Mouse (Mus musculus) spleen, adult 18-20 months (tissue): ENCODE results near the gene Nudcd2.
A peak's percentile ranks its signal among the peaks of the same experiment; 100 is the strongest.
"Not testable (repeated sequence)": the region's sequence is repeated elsewhere in the genome, so short reads cannot be mapped to it uniquely, and the experiment has no call there.

Experiments
- DNase-seq, 2 experiments: peaks; one replicate each; pipeline ENCODE4 v3.0.0; 2022; ENCODE audit warnings: mixed read lengths in 2 of 2

The Nudcd2 gene

GRCm38 (mm10) chr11:40733339-40734174 lies at the start of gene Nudcd2, which contains the start of gene Hmmr:
Gene Nudcd2, plus strand, starts transcription at chr11:40733667.
Gene Hmmr, minus strand, starts transcription at chr11:40733422.
- peak; percentile 81 to 85 for DNase-seq

GRCm38 (mm10) chr11:40690444-40691127 lies 42.9 kb upstream of the Nudcd2 start:
- no peak for DNase-seq

DNA sequence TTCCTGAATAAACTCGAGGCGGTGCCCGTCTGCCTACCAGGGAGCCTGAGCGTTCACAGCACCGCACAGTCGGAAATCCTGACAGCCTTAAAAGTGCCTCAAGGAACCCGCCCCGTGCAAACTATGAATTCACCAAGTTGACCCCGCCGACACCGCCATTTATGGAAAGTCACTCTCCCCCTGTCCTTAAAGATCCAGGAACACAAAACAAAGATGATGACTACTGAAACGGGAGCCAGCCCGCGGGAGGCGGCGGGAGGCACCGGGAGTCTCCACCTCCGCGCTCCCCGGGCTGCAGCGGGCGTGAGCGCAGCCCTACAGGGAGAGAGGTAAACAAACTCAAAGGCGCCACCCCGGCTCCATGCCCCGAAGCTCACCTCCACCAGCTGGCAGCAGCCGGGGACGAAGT lies 41.4 kb upstream of the Nudcd2 start:
- no peak for DNase-seq

GRCm38 (mm10) chr11:40692511-40693365 lies 40.7 kb upstream of the Nudcd2 start:
- peak; percentile 88 to 90 for DNase-seq

- peak; percentile 17 to 44 for DNase-seq
Measured at GRCm38 (mm10) chr11:40693366-40693951, 40.0 kb upstream of the Nudcd2 start.

DNA sequence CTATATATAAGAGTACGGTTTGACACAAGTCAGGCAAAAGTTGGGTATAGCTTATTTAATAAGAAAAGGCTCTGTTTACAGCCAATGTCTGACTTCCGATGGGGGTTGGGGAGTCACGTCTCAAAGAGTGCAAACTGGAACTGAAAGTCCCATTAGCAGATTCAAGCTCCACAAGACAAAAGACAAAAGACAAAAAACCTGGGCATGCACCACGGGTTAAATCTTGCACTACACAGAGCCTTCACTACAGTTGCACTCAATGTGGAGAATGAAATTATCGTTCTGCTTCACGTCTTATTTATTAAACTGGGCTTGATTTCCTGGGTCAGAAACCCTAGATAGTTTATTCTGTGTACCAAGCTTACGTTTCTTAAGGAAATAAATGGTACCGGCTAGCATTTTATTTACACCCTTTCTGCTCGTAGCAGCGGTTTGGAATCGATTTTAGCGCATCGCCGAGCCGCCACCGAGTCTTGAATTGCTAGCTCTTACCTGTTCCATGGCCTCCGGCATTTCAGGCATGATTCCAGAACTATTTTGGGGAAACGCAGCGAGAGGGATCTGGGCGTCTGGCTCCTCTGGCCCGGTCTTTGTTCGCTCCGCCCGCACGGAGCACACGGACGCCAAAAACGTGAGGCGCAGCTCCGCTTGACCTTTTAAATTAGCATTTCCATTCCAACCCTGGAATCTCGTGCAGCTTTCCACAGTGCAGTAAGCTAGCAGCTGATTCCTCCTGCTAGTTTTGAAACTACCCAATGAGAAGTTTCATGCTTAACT lies 39.0 kb upstream of the Nudcd2 start:
- DNase-seq = peak; percentile 19 to 54

DNA sequence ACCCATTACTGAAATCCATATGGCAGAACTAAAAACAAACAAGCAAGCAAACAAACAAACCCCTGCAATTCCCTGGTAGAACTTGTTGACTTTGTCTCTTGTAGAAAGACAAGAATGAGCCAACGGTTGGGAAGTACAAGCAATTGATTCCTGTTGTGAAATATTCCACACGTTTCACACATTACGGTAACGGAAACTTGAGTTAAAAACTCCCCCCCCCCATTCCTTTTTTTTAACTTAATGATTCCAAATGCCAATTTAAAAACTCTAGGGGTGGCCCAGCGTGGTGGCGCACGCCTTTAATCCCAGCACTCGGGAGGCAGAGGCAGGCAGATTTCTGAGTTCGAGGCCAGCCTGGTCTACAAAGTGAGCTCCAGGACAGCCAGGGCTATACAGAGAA lies 38.4 kb upstream of the Nudcd2 start, which contains the start of gene Mat2b:
Gene Mat2b, minus strand, starts transcription at position 101 of the 400 bp plus-strand sequence.
- DNase-seq = no peak

DNA sequence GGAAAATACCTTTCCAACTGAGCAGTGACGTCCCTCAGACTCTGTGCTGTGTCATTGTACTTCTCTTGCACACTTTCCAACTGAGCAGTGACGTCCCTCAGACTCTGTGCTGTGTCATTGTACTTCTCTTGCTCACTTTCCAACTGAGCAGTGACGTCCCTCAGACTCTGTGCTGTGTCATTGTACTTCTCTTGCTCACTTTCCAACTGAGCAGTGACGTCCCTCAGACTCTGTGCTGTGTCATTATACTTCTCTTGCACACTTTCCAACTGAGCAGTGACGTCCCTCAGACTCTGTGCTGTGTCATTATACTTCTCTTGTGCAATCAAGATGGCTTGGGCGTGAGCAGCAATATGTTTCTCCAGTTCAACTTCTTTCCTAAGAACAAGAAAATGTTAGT lies 23.6 kb upstream of the Nudcd2 start:
- not testable (repeated sequence) for DNase-seq

DNA sequence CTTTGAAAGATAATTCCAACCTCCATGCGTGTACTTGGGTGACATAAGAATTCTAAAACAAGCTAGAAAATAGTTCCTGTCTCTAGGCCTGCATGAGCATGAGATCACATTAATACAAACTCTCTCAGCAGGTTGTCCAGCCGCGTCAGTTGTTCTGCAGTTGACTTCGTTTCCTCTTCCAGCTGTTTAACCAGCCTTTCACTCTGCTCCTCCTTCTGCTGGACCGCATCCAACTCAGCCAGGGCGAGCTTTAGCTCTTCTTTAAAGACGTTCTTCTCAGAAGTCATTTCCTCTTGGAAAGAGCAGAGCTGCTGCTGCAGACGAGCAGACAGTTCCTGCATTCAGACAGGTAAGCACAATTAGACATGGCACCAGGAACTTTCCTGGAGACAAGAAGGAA lies 19.6 kb upstream of the Nudcd2 start:
- no peak for DNase-seq

DNA sequence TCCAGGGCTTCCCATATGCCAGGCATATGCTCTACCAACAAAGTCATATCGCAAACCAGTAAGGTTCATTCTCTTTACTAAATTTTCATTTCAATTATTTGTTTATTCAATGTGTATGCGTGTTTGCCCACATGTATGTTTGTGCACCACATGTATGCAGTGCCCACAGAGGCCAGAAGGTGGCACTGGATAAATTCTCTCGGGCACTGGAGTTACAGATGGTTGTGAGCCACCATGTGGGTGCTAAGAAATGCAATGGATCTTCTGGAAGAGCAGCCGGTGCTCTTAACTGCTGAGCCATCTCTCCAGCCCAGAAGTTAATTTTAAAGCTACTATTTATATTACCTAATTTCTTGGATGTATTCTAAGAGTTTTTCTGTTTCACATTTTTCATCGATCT lies 17.9 kb upstream of the Nudcd2 start:
- no peak for DNase-seq

DNA sequence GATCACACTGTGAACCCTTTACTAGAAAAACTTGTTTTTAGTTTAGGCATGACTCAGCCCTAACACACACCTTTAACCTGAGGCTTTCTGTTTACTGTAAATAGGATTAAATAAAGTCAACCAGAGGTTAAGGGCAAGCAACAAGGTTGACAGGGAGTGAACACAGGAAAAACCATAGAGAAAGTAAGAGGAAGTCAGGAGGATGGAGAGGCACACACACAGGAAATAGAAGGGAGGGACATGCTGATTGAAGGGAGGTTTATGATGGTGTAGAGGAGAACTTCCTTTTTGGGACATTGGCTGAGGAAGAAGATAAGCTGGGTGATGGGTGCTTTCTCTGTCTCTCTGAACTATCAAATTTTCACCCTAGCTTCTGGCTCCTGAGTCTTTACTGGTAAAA lies 15.1 kb upstream of the Nudcd2 start:
- DNase-seq = no peak

DNA sequence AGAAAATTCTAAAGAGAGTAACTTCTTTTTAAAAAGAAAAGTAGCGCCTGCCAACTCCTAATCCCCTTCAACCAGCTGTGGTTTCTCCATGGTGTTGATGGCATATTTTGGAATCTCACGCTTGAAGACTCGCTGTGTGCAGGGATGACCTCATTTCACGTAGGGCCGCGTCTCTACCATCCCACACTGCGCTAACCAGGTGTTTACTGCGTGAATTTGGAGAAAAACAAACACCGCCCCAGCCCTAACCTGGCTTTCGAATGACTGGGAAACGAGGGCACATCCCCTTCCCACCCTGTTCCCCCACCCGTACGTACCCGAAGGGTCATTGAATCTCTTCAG lies 499 bp upstream of the Nudcd2 start:
- DNase-seq = no peak

- no peak for DNase-seq
Measured at GRCm38 (mm10) chr11:40734251-40734752, 835 bp downstream of the Nudcd2 start.

DNA sequence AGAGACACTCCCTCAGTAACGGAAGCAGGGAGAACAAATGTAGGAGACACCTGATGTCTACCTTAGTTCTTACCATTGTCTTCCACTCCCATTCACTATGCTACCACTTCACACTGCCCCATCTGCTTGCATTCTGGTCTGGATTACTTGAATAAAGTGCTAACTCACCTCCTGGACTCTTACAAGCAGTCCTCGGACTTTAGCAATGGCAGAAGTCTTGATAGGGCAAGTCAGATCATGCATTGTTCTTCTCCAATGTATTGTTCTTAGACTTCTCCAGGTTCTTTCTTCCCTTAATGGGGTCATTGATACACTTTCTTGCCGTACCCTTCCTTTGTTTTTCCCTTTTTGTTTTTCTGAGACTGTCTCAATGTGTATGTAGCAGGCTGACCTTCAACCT lies 3.9 kb downstream of the Nudcd2 start:
- no peak for DNase-seq

DNA sequence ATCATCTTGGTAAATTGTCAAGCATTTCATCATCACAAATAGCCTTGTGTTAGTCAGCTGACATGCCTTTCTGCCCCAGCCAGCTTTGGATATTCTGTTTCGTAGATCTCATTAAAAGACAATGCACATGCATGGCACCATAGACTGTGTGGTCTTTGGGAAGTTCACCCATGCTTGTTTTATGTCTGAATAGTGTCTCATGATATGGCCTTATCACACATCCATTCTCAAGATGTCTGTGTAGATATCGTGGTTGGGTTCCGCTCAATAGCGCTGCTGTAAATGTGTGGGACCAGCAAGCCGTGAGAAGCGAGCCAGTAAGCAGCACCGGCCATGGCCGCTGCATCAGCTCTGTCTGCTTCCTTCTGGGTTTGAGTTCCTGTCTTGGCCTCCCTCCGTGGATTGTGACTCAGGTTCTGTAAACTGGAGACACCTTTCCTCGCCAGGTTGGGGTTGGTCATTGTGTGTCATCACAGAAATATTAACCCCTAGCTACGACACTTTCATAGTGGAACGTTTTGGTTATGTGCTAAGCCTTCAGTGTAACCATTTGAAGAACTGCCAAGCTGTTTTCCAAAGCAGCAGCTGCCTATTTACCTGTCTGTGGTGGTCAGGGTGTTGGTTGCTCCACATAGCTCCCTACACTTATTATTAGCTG lies 8.3 kb downstream of the Nudcd2 start:
- DNase-seq = no peak

GRCm38 (mm10) chr11:40744348-40744747 lies 10.9 kb downstream of the Nudcd2 start:
- DNase-seq = no peak

DNA sequence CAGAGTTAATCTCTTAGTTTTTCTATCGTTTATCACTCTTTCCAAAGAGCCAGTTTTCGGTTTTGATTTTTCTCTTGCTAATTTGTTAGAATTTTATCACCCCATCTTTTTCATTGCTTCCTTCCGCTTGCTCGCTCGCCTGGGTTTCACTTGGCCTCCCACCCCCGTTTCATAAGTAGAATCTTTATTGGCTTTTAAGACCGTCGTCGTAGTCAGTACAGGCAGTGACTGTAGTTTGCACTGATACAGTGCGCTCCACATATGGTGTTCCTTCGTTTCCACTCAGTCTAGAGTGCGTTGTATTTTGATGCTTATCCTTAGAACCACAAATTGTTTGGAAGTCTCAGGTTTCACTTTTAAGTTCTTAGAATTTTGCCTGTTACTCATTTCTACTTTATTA lies 12.9 kb downstream of the Nudcd2 start:
- DNase-seq = no peak

GRCm38 (mm10) chr11:40747716-40748115 lies 14.2 kb downstream of the Nudcd2 start:
- DNase-seq = no peak

- DNase-seq = no peak
Measured at GRCm38 (mm10) chr11:40753836-40754235, 20.4 kb downstream of the Nudcd2 start.

GRCm38 (mm10) chr11:40754664-40755107 lies 21.2 kb downstream of the Nudcd2 start:
- no peak for DNase-seq

DNA sequence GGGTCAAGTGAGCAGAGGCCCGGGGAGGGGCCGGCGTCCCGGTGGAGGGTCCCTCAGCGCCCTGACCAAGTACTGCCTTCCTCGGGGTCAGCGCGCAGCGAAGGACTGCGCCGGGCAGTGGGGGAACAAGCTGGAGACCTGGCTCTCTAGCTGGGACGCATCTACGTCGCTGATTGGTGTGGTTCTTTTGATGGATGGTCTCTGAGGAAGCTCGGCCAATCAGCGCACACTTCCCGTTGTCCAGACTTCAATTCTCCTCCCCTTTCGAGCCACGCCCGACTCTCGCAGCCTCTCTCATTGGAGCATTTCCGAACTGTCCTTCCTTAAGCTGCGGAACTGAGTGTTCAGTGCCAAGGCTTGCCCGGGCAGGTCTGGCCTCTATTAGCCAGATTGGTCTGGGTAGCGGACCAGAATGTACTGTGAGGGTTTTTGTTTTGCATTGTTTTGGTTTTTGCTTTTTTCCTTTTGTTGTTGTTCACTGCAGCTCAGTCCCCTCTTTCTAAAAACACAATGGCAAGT lies 21.7 kb downstream of the Nudcd2 start, which contains the start of gene Ccng1:
Gene Ccng1, minus strand, starts transcription at position 203 of the 519 bp plus-strand sequence.
- DNase-seq = peak; percentile 76 to 79
